Mouse (Mus musculus): Measurements from ENCODE around the gene Chd1l. TPM values are rescaled to one million over a fixed set of nuclear protein-coding genes. Genes with fewer than 3 reads are reported as not detected.

The Chd1l gene
- polyA plus RNA-seq, 2 experiments = 12.8 to 13.5 TPM

DNA sequence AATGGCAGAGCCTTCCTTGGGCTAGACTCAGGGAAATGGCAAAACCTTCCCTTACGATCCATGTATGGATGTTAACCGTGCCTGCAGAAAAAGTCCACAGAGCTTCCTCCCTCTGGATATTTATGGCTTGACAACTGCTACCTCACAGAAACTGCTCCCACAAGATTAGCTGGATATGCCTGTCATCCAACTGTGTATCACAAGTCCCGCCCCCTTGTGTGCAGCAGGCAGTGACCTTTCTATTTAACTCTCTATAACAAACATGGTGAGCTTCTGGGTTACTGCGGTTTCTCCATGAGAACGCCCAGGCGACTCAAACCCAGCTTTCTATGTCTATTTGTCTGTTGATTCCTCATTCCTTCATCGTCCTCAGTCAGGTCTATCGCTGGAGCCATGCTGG lies 7.9 kb upstream of the Chd1l start:
- no peak for TF ChIP-seq POLR2A (IDR thresholded peaks at IDR 0.05; ENCODE audit: borderline replicate concordance, extremely low read depth, insufficient read depth, insufficient read length)
- H3K9ac ChIP-seq (ENCODE audit: low read depth, low read length, severe bottlenecking) = no peak overlapping the region
- DNase-seq (ENCODE audit: low spot score) (no peak), ATAC-seq (ENCODE audit: low FRiP score, low read depth) (no peak)
- no peak overlapping the region for H3K27ac ChIP-seq (replicated peaks; ENCODE audit: low read depth, low read length)
- no peaks in the 10 kb centered on the region for H3K9me3 ChIP-seq (ENCODE audit: control insufficient read depth, low read length)
- H3K36me3 ChIP-seq (ENCODE audit: control insufficient read depth, insufficient read depth, low read length) = no peaks in the 10 kb centered on the region
- no peaks in the 10 kb centered on the region for H3K4me1 ChIP-seq (ENCODE audit: control insufficient read depth, insufficient read depth, low read length)
- no peak overlapping the region for H3K4me3 ChIP-seq (replicated peaks; ENCODE audit: low read length)
- WGBS = 85% methylated on average over 8 of the region's 8 CpGs
- H3K4me2 ChIP-seq (replicated peaks; ENCODE audit: low read depth, low read length, severe bottlenecking) = no peak overlapping the region
- no peaks in the 10 kb centered on the region for H3K27me3 ChIP-seq (ENCODE audit: control insufficient read depth, insufficient read depth, low read length)

DNA sequence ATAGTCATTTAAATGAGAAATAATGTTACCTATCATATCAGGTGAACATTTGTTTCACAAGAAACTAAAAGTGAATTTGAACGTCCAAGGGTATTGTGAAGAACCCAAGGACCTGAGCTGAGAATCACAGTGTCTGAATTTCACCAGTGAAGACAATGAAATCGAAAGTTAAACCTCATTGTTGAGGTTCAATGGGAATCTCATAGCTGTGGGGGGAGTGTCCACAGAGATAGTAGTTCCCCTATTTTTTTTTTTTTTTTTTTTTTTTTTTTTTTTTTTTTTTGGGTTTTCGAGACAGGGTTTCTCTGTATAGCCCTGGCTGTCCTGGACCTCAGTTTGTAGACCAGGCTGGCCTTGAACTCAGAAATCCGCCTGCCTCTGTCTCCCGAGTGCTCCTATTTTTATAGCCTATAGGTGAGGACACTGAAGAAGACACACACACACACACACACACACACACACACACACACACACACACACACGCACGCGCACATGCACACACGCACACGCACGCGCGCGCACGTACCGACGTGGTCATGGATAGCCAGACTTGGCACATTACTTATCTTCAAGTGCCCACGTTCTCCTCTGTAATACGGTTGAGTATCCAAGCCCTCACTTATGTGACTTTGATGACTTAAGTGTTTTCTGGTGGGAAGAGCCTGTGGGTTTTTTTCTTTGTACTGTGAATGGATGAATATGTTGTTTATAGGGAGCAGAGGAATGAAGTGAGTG lies 7.3 kb upstream of the Chd1l start:
- Histone ChIP-seq H3K4me2 (replicated peaks; ENCODE audit: low read depth, low read length, severe bottlenecking) (no peak overlapping the region), H3K9ac (ENCODE audit: low read depth, low read length, severe bottlenecking) (no peak overlapping the region), H3K4me3 (replicated peaks; ENCODE audit: low read length) (no peak overlapping the region), H3K36me3 (ENCODE audit: control insufficient read depth, insufficient read depth, low read length) (no peaks in the 10 kb centered on the region), H3K27ac (replicated peaks; ENCODE audit: low read depth, low read length) (no peak overlapping the region), H3K27me3 (ENCODE audit: control insufficient read depth, insufficient read depth, low read length) (no peaks in the 10 kb centered on the region), H3K4me1 (ENCODE audit: control insufficient read depth, insufficient read depth, low read length) (no peaks in the 10 kb centered on the region), H3K9me3 (ENCODE audit: control insufficient read depth, low read length) (no peaks in the 10 kb centered on the region)
- no peak for DNase-seq (ENCODE audit: low spot score)
- no peak for ATAC-seq (ENCODE audit: low FRiP score, low read depth)
- no peak for TF ChIP-seq POLR2A (IDR thresholded peaks at IDR 0.05; ENCODE audit: borderline replicate concordance, extremely low read depth, insufficient read depth, insufficient read length)
- 95% methylated on average over 17 of the region's 19 CpGs for WGBS

DNA sequence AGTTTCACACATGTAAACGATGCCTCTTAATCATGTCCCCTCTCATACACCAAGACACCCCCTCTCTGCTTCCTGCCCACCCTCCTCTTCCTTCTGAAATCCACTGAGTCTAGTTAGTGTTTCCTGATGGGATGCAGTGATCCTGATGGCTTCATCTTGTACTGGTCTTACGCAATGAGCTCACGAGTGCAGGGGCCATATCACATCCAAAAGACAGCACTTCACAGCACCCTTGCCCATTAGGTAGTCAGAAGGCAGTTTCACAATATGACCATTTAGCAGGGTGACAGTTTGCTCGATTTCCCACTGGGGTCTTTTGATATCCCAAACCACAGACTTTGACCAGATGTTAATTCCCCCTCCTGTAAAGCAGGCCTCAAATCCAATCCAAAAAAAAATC lies 5.9 kb upstream of the Chd1l start:
- TF ChIP-seq POLR2A (IDR thresholded peaks at IDR 0.05; ENCODE audit: borderline replicate concordance, extremely low read depth, insufficient read depth, insufficient read length) = no peak

DNA sequence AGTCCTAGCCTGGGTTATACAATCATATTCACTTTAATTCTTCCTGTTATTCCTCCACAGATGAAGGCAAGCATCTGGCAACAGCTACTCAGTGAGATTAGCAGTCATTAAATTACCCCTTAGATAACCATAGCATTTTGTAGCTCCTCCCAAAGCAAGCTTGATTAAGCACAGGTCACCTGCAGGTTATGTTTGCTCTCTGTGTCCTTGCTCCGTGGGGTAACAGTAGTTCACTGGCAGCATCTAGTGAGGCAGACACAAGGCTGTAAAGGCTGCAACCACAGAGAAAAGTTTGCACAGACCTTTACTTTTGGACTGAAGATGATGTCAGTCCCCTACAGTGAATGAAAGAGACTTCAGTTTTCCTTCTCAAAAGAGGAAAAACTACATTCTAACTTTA lies 5.2 kb upstream of the Chd1l start:
- Histone ChIP-seq H3K4me1 (ENCODE audit: control insufficient read depth, insufficient read depth, low read length) (no peaks in the 10 kb centered on the region), H3K4me3 (replicated peaks; ENCODE audit: low read length) (no peak overlapping the region), H3K36me3 (ENCODE audit: control insufficient read depth, insufficient read depth, low read length) (no peaks in the 10 kb centered on the region), H3K27ac (replicated peaks; ENCODE audit: low read depth, low read length) (no peak overlapping the region), H3K9me3 (ENCODE audit: control insufficient read depth, low read length) (no peaks in the 10 kb centered on the region), H3K9ac (ENCODE audit: low read depth, low read length, severe bottlenecking) (no peak overlapping the region), H3K27me3 (ENCODE audit: control insufficient read depth, insufficient read depth, low read length) (no peaks in the 10 kb centered on the region), H3K4me2 (replicated peaks; ENCODE audit: low read depth, low read length, severe bottlenecking) (no peak overlapping the region)
- ATAC-seq (ENCODE audit: low FRiP score, low read depth) (no peak), DNase-seq (ENCODE audit: low spot score) (no peak)
- WGBS = 21% methylated on average over 1 of the region's 1 CpGs
- TF ChIP-seq POLR2A (IDR thresholded peaks at IDR 0.05; ENCODE audit: borderline replicate concordance, extremely low read depth, insufficient read depth, insufficient read length) = no peak

More for the DNA sequence above, 5.9 kb upstream of the Chd1l start:
- DNase-seq (ENCODE audit: low spot score) (no peak), ATAC-seq (ENCODE audit: low FRiP score, low read depth) (no peak)
- no peak overlapping the region for H3K9ac ChIP-seq (ENCODE audit: low read depth, low read length, severe bottlenecking)
- WGBS = 86% methylated on average over 4 of the region's 4 CpGs
- no peaks in the 10 kb centered on the region for H3K4me1 ChIP-seq (ENCODE audit: control insufficient read depth, insufficient read depth, low read length)
- H3K4me2 ChIP-seq (replicated peaks; ENCODE audit: low read depth, low read length, severe bottlenecking) = no peak overlapping the region
- H3K27ac ChIP-seq (replicated peaks; ENCODE audit: low read depth, low read length) = no peak overlapping the region
- no peaks in the 10 kb centered on the region for H3K36me3 ChIP-seq (ENCODE audit: control insufficient read depth, insufficient read depth, low read length)
- no peaks in the 10 kb centered on the region for H3K9me3 ChIP-seq (ENCODE audit: control insufficient read depth, low read length)
- no peak overlapping the region for H3K4me3 ChIP-seq (replicated peaks; ENCODE audit: low read length)
- H3K27me3 ChIP-seq (ENCODE audit: control insufficient read depth, insufficient read depth, low read length) = no peaks in the 10 kb centered on the region

DNA sequence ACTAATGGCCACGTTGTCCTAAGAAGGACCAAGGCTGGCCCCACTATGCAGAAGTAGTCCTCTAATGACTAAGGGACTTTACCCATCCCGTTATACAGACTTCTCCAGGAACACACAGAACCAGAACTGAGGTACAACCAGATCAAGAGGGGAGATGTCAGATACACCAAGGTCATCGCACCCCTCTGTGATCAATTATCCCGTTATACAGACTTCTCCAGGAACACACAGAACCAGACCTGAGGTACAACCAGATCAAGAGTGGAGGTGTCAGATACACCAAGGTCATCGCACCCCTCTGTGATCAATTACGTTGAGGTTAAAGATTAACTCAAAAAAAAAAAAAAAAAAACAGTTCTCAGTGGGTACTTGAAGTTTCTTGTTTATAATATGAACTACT lies 1.0 kb upstream of the Chd1l start:
- Histone ChIP-seq H3K9ac (ENCODE audit: low read depth, low read length, severe bottlenecking) (no peak overlapping the region), H3K27me3 (ENCODE audit: control insufficient read depth, insufficient read depth, low read length) (no peaks in the 10 kb centered on the region), H3K36me3 (ENCODE audit: control insufficient read depth, insufficient read depth, low read length) (no peaks in the 10 kb centered on the region), H3K4me3 (replicated peaks; ENCODE audit: low read length) (no peak overlapping the region), H3K27ac (replicated peaks; ENCODE audit: low read depth, low read length) (no peak overlapping the region), H3K4me2 (replicated peaks; ENCODE audit: low read depth, low read length, severe bottlenecking) (no peak overlapping the region), H3K9me3 (ENCODE audit: control insufficient read depth, low read length) (no peaks in the 10 kb centered on the region), H3K4me1 (ENCODE audit: control insufficient read depth, insufficient read depth, low read length) (peaks cover 3% of the 10 kb centered on the region; the same call in 1 of the 2 replicates)
- ATAC-seq (ENCODE audit: low FRiP score, low read depth) (no peak), DNase-seq (ENCODE audit: low spot score) (no peak)
- WGBS = 88% methylated on average over 6 of the region's 6 CpGs
- no peak for TF ChIP-seq POLR2A (IDR thresholded peaks at IDR 0.05; ENCODE audit: borderline replicate concordance, extremely low read depth, insufficient read depth, insufficient read length)

All from limb, embryonic 14.5 days (tissue).